Mouse (Mus musculus): Measurements from ENCODE around the gene Slc35e3.

DNA sequence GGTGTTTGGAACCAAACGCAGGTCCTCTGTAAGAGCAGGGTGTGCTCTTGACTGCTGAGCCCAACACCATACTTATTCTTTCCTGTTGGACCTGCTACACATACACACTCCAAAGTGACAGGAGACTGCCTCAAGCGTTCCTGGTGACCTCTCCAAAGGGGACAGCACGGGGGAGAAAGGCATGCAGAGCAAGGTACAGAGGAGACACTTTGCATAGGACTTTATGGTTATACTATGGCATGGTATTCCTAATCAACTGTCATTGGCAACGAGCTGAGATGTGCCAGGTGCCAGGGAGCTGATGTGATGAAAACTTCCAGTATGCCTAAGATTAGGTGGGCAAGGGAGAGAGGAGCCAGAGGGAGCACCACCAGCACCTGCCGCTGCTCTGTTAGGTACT, 9.6 kb downstream of the Slc35e3 start:
- TF ChIP-seq CTCF (IDR thresholded peaks at IDR 0.05; ENCODE audit: insufficient read depth, low read length), result no peak
- no peak for TF ChIP-seq POLR2A (IDR thresholded peaks at IDR 0.05; ENCODE audit: borderline replicate concordance, extremely low read depth, low read depth, low read length)
